ENCODE assay signal across 8 mouse cellular contexts in genomic region chr6:47835482-47835983, GRCm38 (mm10). TPM values are rescaled to one million over a fixed set of nuclear protein-coding genes. Genes with fewer than 3 reads are reported as not detected.
DNase-seq lines count a peak whose midpoint lies in the region; ATAC-seq and TF ChIP-seq lines count a peak whose summit lies in the region.

Gene Zfp398 (plus strand): TSS chr6:47835661.

- TF ChIP-seq POLR2A in cortical plate, adult 2 months (IDR thresholded peaks at IDR 0.05; ENCODE audit: extremely low read depth, insufficient read depth, low read length): peak; percentile 70; the same call in 1 of the 2 replicates

- H3K4me3 ChIP-seq in cortical plate, adult 2 months (ENCODE audit: insufficient read depth, low read length): peak within 1 kb of the TSS; percentile 98

- peak; percentile 94 for DNase-seq in adipocyte (ENCODE audit: low spot score)
- DNase-seq in gastrocnemius, adult 8-10 months (ENCODE audit: low spot score in 2 of 2): peak; percentile 95
- DNase-seq in induced T-regulatory cell, adult 2 months (ENCODE audit: low read depth): peak; percentile 94
- peak; percentile 92 to 95 for DNase-seq in left cerebral cortex, adult 8-10 months (ENCODE audit: low spot score in 2 of 2)
- peak; percentile 96 for DNase-seq in right cerebral cortex, adult 18-20 months
- DNase-seq in urinary bladder, adult 2 months (ENCODE audit: low spot score): peak; percentile 98

- H3K27ac ChIP-seq in cortical plate, adult 2 months (ENCODE audit: insufficient read depth, low read length): peak within 1 kb of the TSS; percentile 90

- peaks cover 1% of the 10 kb centered on the region; the same call in 1 of the 2 replicates for H3K4me1 ChIP-seq in cortical plate, adult 2 months (ENCODE audit: control insufficient read depth, insufficient read depth, low read length)

- peak; percentile 54 for TF ChIP-seq CTCF in cortical plate, adult 2 months (IDR thresholded peaks at IDR 0.05; ENCODE audit: extremely low read depth, insufficient read depth, low read length)

- peak; percentile 94 for ATAC-seq in megakaryocyte, adult 5-6 weeks (ENCODE audit: poor library complexity, severe bottlenecking)

RNA-seq across cellular contexts. Expression of gene Zfp398, which starts in this region (rescaled TPM):
- polyA plus RNA-seq in cortical plate, adult 2 months (2012; rRNA removed): 14.2 and 14.6 TPM in 2 replicates
- total RNA-seq in gastrocnemius, adult 8-10 months (2022): 1 to 10 TPM; 5.2 to 6.9 (median 6.2) TPM
- total RNA-seq in left cerebral cortex, adult 8-10 months (2022): 10 to 100 TPM; 19.2 to 24.5 (median 20.1) TPM
- 10.1 and 10.4 TPM in 2 replicates for total RNA-seq in megakaryocyte, adult 5-6 weeks (2015)
- total RNA-seq in megakaryocyte, adult 5-6 weeks (2017): 10.5 and 15.6 TPM in 2 replicates
- 6.6 and 8.2 TPM in 2 replicates for polyA plus RNA-seq in urinary bladder, adult 2 months (2012; rRNA removed)

Comparison
In these comparisons a context has a peak if more than half of its experiments do, and no peak if none do; other contexts are left out.
1. Peak in every context shown above with its lines: DNase-seq, ATAC-seq, H3K4me3 ChIP-seq and H3K27ac ChIP-seq.